Mouse (Mus musculus): ENCODE data around the gene Dmxl2. TPM values are rescaled to one million over a fixed set of nuclear protein-coding genes. Genes with fewer than 3 reads are reported as not detected.

Dmxl2 gene
- polyA plus RNA-seq, 1 experiment from 2014 or later = 1.4 TPM

DNA sequence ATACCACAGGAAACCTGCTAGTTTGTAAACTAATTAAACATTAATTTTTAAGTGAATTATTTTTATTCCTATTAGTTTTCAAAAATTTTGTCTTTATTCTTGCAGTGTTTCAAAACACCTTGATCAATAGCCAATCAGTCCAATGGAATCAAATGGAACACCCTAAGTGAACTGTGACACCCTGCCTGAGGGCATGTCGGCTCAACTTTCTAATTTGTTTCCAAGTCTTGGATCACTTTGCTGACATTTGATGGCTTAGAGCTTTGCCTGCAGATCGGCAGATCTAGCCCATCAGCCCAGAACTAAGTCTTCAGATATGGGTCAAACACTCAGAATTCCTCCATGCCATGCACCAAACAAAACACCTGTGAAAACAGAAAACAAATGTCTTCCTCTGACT lies 14.6 kb upstream of the Dmxl2 start:
- no peak overlapping the region for H3K9ac ChIP-seq (ENCODE audit: low read depth, low read length)
- no peak overlapping the region for H3K4me3 ChIP-seq (ENCODE audit: low read depth, low read length)
- H3K27ac ChIP-seq (ENCODE audit: low read length) = no peak overlapping the region
- no peaks in the 10 kb centered on the region for H3K27me3 ChIP-seq (ENCODE audit: control insufficient read depth, insufficient read depth, low read depth, low read length)
- no peaks in the 10 kb centered on the region for H3K9me3 ChIP-seq (replicated peaks; ENCODE audit: control insufficient read depth, low read length)
- 62% methylated on average over 2 of the region's 2 CpGs for WGBS (ENCODE audit: insufficient replicate concordance)
- no peaks in the 10 kb centered on the region for H3K4me1 ChIP-seq (ENCODE audit: control insufficient read depth, low read depth, low read length)
- no peak for ATAC-seq (ENCODE audit: low read depth)
- H3K4me2 ChIP-seq (ENCODE audit: low read depth, low read length) = no peak overlapping the region
- no peaks in the 10 kb centered on the region for H3K36me3 ChIP-seq (ENCODE audit: control insufficient read depth, insufficient read depth)

DNA sequence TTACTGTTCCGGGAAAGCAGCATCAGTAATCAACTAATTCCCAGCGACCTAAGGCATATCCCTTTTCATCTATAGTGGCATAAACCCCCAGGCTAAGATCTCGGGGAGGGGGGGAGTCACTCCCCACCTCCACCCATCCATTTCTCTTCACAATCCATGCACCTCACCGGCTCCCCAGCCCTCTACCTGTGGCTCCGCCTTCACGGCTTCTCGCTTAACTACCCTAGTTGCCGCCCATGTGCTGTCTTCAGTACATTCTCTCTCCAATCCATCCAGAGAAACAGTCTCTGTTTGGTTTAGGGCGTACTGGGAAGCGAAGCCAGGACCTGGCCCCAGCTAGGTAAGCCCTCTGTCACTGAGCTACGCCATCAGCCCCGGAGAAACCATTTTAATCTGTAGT lies 1.4 kb upstream of the Dmxl2 start:
- no peak for ATAC-seq (ENCODE audit: low read depth)
- H3K36me3 ChIP-seq (ENCODE audit: control insufficient read depth, insufficient read depth) = no peaks in the 10 kb centered on the region
- no peak overlapping the region for H3K9ac ChIP-seq (ENCODE audit: low read depth, low read length)
- H3K27ac ChIP-seq (ENCODE audit: low read length) = no peak overlapping the region
- peak overlapping the region; percentile 13; the same call in 1 of the 2 replicates for H3K4me3 ChIP-seq (ENCODE audit: low read depth, low read length)
- peak overlapping the region; percentile 78 for H3K4me2 ChIP-seq (ENCODE audit: low read depth, low read length)
- peaks cover 31% of the 10 kb centered on the region for H3K27me3 ChIP-seq (ENCODE audit: control insufficient read depth, insufficient read depth, low read depth, low read length)
- no peaks in the 10 kb centered on the region; the same call in 1 of the 2 replicates for H3K4me1 ChIP-seq (ENCODE audit: control insufficient read depth, low read depth, low read length)
- H3K9me3 ChIP-seq (replicated peaks; ENCODE audit: control insufficient read depth, low read length) = no peaks in the 10 kb centered on the region
- 14% methylated on average over 12 of the region's 12 CpGs for WGBS (ENCODE audit: insufficient replicate concordance)

DNA sequence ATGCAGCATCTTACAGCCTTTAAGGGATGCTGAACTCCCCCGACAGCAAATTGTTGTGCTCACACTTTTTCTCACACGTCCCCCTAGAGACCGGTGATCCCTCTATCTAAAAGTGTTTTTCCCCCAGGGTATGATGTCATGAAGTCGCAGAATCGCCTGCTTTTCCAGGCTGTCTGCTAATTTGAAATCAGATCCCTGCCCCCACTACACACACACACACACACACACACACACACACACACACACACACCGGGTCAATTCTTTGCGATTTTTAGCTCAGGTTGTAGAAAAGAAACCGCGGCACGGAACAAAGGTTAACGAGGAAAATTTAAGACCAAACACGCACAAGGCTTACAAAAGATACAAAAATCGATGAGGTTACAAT lies 677 bp upstream of the Dmxl2 start:
- H3K27ac ChIP-seq (ENCODE audit: low read length) = no peak overlapping the region
- WGBS (ENCODE audit: insufficient replicate concordance) = 5% methylated on average over 13 of the region's 13 CpGs
- ATAC-seq (ENCODE audit: low read depth) = no peak

GRCm38 (mm10) chr9:54500832-54501452 lies 484 bp downstream of the Dmxl2 start:
- H3K4me1 ChIP-seq (ENCODE audit: control insufficient read depth, low read depth, low read length) = no peaks in the 10 kb centered on the region; the same call in 1 of the 2 replicates
- no peak for ATAC-seq (ENCODE audit: low read depth)
- peak overlapping the region; percentile 60 for H3K9ac ChIP-seq (ENCODE audit: low read depth, low read length)
- no peaks in the 10 kb centered on the region for H3K9me3 ChIP-seq (replicated peaks; ENCODE audit: control insufficient read depth, low read length)
- under 1% methylated on average over 43 of the region's 43 CpGs for WGBS (ENCODE audit: insufficient replicate concordance)
- peak overlapping the region; percentile 78 for H3K4me2 ChIP-seq (ENCODE audit: low read depth, low read length)
- no peaks in the 10 kb centered on the region for H3K36me3 ChIP-seq (ENCODE audit: control insufficient read depth, insufficient read depth)
- H3K4me3 ChIP-seq (ENCODE audit: low read depth, low read length) = peak overlapping the region; percentile 66
- peak overlapping the region; percentile 48; the same call in 1 of the 2 replicates for H3K27ac ChIP-seq (ENCODE audit: low read length)
- peaks cover 31% of the 10 kb centered on the region for H3K27me3 ChIP-seq (ENCODE audit: control insufficient read depth, insufficient read depth, low read depth, low read length)

More for the DNA sequence above, 677 bp upstream of the Dmxl2 start:
- Histone ChIP-seq H3K36me3 (ENCODE audit: control insufficient read depth, insufficient read depth) (no peaks in the 10 kb centered on the region), H3K4me2 (ENCODE audit: low read depth, low read length) (peak overlapping the region; percentile 78), H3K4me3 (ENCODE audit: low read depth, low read length) (peak overlapping the region; percentile 66), H3K4me1 (ENCODE audit: control insufficient read depth, low read depth, low read length) (no peaks in the 10 kb centered on the region; the same call in 1 of the 2 replicates), H3K9ac (ENCODE audit: low read depth, low read length) (no peak overlapping the region), H3K9me3 (replicated peaks; ENCODE audit: control insufficient read depth, low read length) (no peaks in the 10 kb centered on the region), H3K27me3 (ENCODE audit: control insufficient read depth, insufficient read depth, low read depth, low read length) (peaks cover 31% of the 10 kb centered on the region)

- H3K4me3 ChIP-seq (ENCODE audit: low read depth, low read length) = no peak overlapping the region
- no peaks in the 10 kb centered on the region for H3K36me3 ChIP-seq (ENCODE audit: control insufficient read depth, insufficient read depth)
- H3K9me3 ChIP-seq (replicated peaks; ENCODE audit: control insufficient read depth, low read length) = no peaks in the 10 kb centered on the region
- H3K4me1 ChIP-seq (ENCODE audit: control insufficient read depth, low read depth, low read length) = no peaks in the 10 kb centered on the region; the same call in 1 of the 2 replicates
- no peak overlapping the region for H3K4me2 ChIP-seq (ENCODE audit: low read depth, low read length)
- no peak overlapping the region for H3K9ac ChIP-seq (ENCODE audit: low read depth, low read length)
- WGBS (ENCODE audit: insufficient replicate concordance) = 64% methylated on average over 3 of the region's 3 CpGs
- H3K27me3 ChIP-seq (ENCODE audit: control insufficient read depth, insufficient read depth, low read depth, low read length) = peaks cover 31% of the 10 kb centered on the region
- no peak for ATAC-seq (ENCODE audit: low read depth)
- H3K27ac ChIP-seq (ENCODE audit: low read length) = no peak overlapping the region
Observed at GRCm38 (mm10) chr9:54499791-54500190, 1.6 kb downstream of the Dmxl2 start.

- Histone ChIP-seq H3K4me3 (ENCODE audit: low read depth, low read length) (no peak overlapping the region), H3K36me3 (ENCODE audit: control insufficient read depth, insufficient read depth) (no peaks in the 10 kb centered on the region), H3K4me1 (ENCODE audit: control insufficient read depth, low read depth, low read length) (no peaks in the 10 kb centered on the region; the same call in 1 of the 2 replicates), H3K4me2 (ENCODE audit: low read depth, low read length) (no peak overlapping the region), H3K27ac (ENCODE audit: low read length) (no peak overlapping the region), H3K9me3 (replicated peaks; ENCODE audit: control insufficient read depth, low read length) (no peaks in the 10 kb centered on the region), H3K9ac (ENCODE audit: low read depth, low read length) (no peak overlapping the region), H3K27me3 (ENCODE audit: control insufficient read depth, insufficient read depth, low read depth, low read length) (peaks cover 31% of the 10 kb centered on the region)
- no peak for ATAC-seq (ENCODE audit: low read depth)
- WGBS (ENCODE audit: insufficient replicate concordance) = 66% methylated on average over 6 of the region's 6 CpGs
Observed at GRCm38 (mm10) chr9:54499291-54499690, 2.1 kb downstream of the Dmxl2 start.

- ATAC-seq (ENCODE audit: low read depth) = no peak
Observed at GRCm38 (mm10) chr9:54490431-54490830, 11.0 kb downstream of the Dmxl2 start.

GRCm38 (mm10) chr9:54489599-54489998 lies 11.8 kb downstream of the Dmxl2 start:
- Histone ChIP-seq H3K4me1 (ENCODE audit: control insufficient read depth, low read depth, low read length) (no peaks in the 10 kb centered on the region), H3K4me3 (ENCODE audit: low read depth, low read length) (no peak overlapping the region), H3K4me2 (ENCODE audit: low read depth, low read length) (no peak overlapping the region), H3K9me3 (replicated peaks; ENCODE audit: control insufficient read depth, low read length) (no peaks in the 10 kb centered on the region), H3K27ac (ENCODE audit: low read length) (no peak overlapping the region), H3K27me3 (ENCODE audit: control insufficient read depth, insufficient read depth, low read depth, low read length) (no peaks in the 10 kb centered on the region), H3K36me3 (ENCODE audit: control insufficient read depth, insufficient read depth) (no peaks in the 10 kb centered on the region), H3K9ac (ENCODE audit: low read depth, low read length) (no peak overlapping the region)
- WGBS (ENCODE audit: insufficient replicate concordance) = 32% methylated on average over 2 of the region's 2 CpGs
- ATAC-seq (ENCODE audit: low read depth) = no peak

More at GRCm38 (mm10) chr9:54490431-54490830, 11.0 kb downstream of the Dmxl2 start:
- H3K4me1 ChIP-seq (ENCODE audit: control insufficient read depth, low read depth, low read length) = no peaks in the 10 kb centered on the region
- no peak overlapping the region for H3K4me3 ChIP-seq (ENCODE audit: low read depth, low read length)
- no peaks in the 10 kb centered on the region for H3K27me3 ChIP-seq (ENCODE audit: control insufficient read depth, insufficient read depth, low read depth, low read length)
- WGBS (ENCODE audit: insufficient replicate concordance) = 64% methylated on average over 2 of the region's 2 CpGs
- no peak overlapping the region for H3K9ac ChIP-seq (ENCODE audit: low read depth, low read length)
- H3K36me3 ChIP-seq (ENCODE audit: control insufficient read depth, insufficient read depth) = no peaks in the 10 kb centered on the region
- no peak overlapping the region for H3K27ac ChIP-seq (ENCODE audit: low read length)
- no peaks in the 10 kb centered on the region for H3K9me3 ChIP-seq (replicated peaks; ENCODE audit: control insufficient read depth, low read length)
- no peak overlapping the region for H3K4me2 ChIP-seq (ENCODE audit: low read depth, low read length)

DNA sequence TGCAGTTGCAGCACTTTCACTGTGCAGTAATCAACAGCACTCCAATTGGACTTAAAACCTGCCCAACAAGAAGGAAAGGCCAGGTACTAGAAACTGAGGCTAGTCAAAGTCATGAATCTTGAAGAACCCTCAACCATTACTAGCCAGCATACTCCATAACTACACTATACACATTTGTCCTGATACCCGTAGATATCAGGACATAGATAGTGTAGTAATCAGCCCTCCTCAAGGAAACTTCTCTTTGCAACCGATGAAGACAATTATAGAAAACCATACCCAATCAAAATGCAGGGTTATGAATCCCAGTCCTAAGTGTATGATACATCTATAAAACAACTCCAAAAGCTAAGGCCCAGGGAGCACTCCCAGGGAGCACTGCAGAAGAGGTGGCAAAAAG lies 16.5 kb downstream of the Dmxl2 start:
- WGBS (ENCODE audit: insufficient replicate concordance) = 42% methylated on average over 2 of the region's 2 CpGs
- peaks cover 3% of the 10 kb centered on the region; the same call in 1 of the 2 replicates for H3K4me1 ChIP-seq (ENCODE audit: control insufficient read depth, low read depth, low read length)
- H3K9ac ChIP-seq (ENCODE audit: low read depth, low read length) = no peak overlapping the region
- H3K4me2 ChIP-seq (ENCODE audit: low read depth, low read length) = no peak overlapping the region
- H3K9me3 ChIP-seq (replicated peaks; ENCODE audit: control insufficient read depth, low read length) = no peaks in the 10 kb centered on the region
- H3K27ac ChIP-seq (ENCODE audit: low read length) = no peak overlapping the region
- no peaks in the 10 kb centered on the region for H3K36me3 ChIP-seq (ENCODE audit: control insufficient read depth, insufficient read depth)
- H3K4me3 ChIP-seq (ENCODE audit: low read depth, low read length) = no peak overlapping the region
- no peaks in the 10 kb centered on the region for H3K27me3 ChIP-seq (ENCODE audit: control insufficient read depth, insufficient read depth, low read depth, low read length)
- no peak for ATAC-seq (ENCODE audit: low read depth)

Measured in liver, embryonic 16.5 days (tissue).